Mouse (Mus musculus) heart, embryonic 11.5 days (tissue): ENCODE data around the gene Cacna1d. TPM values are rescaled to one million over a fixed set of nuclear protein-coding genes. Genes with fewer than 3 reads are reported as not detected.

Experiments used
- ATAC-seq: fragments of 200-750 bp; cut with Nextera tagmentation; replicated peaks from 2 replicates; pipeline ENCODE4 v1.8.0; 2017; ENCODE audit warnings: moderate library complexity; ENCODE audit not compliant: insufficient number of reproducible peaks, low FRiP score, low TSS enrichment
- H3K27ac ChIP-seq: fragments of 300-500 bp; sonication (generic); 2 replicates; pipeline ENCODE4 v1.5.1; 2014; ENCODE audit warnings: mild to moderate bottlenecking, low read depth, low read length
- H3K27me3 ChIP-seq: fragments of 300-500 bp; sonication (generic); 2 replicates; pipeline ENCODE4 v1.6.1; 2014; ENCODE audit warnings: mild to moderate bottlenecking, low read length, mixed read lengths; ENCODE audit not compliant: control insufficient read depth, insufficient read depth
- H3K36me3 ChIP-seq: fragments of 300-500 bp; sonication (generic); 2 replicates; pipeline ENCODE4 v1.6.1; 2014; ENCODE audit warnings: mild to moderate bottlenecking, low read length, moderate library complexity, mixed read lengths; ENCODE audit not compliant: control insufficient read depth, insufficient read depth
- H3K4me1 ChIP-seq: fragments of 300-500 bp; sonication (generic); 2 replicates; pipeline ENCODE4 v1.6.1; 2014; ENCODE audit warnings: low read length; ENCODE audit not compliant: control insufficient read depth, insufficient read depth
- H3K4me2 ChIP-seq: fragments of 300-500 bp; sonication (generic); 2 replicates; pipeline ENCODE4 v1.6.1; 2014; ENCODE audit warnings: mild to moderate bottlenecking, moderate library complexity
- H3K4me3 ChIP-seq: fragments of 300-500 bp; sonication (generic); 2 replicates; pipeline ENCODE4 v1.5.1; 2014; ENCODE audit warnings: low read depth, low read length
- H3K9ac ChIP-seq: fragments of 300-500 bp; sonication (generic); 2 replicates; pipeline ENCODE4 v1.6.1; 2014; ENCODE audit warnings: mild to moderate bottlenecking, low read depth, low read length, moderate library complexity
- H3K9me3 ChIP-seq: fragments of 300-500 bp; sonication (generic); replicated peaks from 2 replicates; pipeline ENCODE4 v1.6.1; 2016; ENCODE audit warnings: low read length; ENCODE audit not compliant: control insufficient read depth
- WGBS: fragments of 180-500 bp; shearing (Covaris S2); extraction: QIAGEN DNeasy Blood & Tissue Kit; methylation state at CpG from one replicate; pipeline ENCODE4 v1.1.7; 2014; ENCODE audit not compliant: insufficient replicate concordance; 5-methylcytosine and 5-hydroxymethylcytosine counted together
- polyA plus RNA-seq: library from polyadenylated mRNA; unstranded; fragments of >200 nt; fragmentation: Nextera tagmentation; extraction: Ambion mirVana; gene quantifications from 2 replicates; pipeline ENCODE4 v1.2.1, GENCODE M21; 2014

The Cacna1d gene
- polyA plus RNA-seq, 1 experiment from 2014 or later, result 17.5 TPM

DNA sequence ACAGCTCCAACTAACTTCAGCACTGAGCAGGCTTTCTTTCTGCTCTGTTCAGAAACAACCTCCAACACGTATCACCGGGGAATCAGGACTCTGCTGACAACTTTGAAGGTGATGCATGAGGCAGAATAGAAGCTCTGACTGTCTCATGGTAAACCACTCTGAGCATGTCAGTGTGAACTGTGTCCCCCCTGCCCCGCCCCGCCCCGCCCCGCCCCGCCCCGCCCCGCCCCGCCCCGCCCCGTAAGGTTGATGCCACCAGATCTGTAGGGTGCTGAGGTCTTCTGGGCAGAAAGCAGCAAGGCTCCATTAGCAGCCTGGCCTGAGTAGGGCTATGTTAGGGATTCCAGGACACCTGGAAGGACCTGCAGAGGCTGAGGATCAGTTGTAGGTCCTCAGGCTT, 424.5 kb downstream of the Cacna1d start:
- H3K9ac ChIP-seq, result no peak overlapping the region
- no peak for ATAC-seq
- H3K27ac ChIP-seq, result no peak overlapping the region
- H3K4me3 ChIP-seq, result no peak overlapping the region
- no peaks in the 10 kb centered on the region for H3K4me1 ChIP-seq
- 67% methylated on average over 11 of the region's 12 CpGs for WGBS
- H3K4me2 ChIP-seq, result no peak overlapping the region
- no peaks in the 10 kb centered on the region for H3K27me3 ChIP-seq
- no peaks in the 10 kb centered on the region for H3K9me3 ChIP-seq
- no peaks in the 10 kb centered on the region for H3K36me3 ChIP-seq

DNA sequence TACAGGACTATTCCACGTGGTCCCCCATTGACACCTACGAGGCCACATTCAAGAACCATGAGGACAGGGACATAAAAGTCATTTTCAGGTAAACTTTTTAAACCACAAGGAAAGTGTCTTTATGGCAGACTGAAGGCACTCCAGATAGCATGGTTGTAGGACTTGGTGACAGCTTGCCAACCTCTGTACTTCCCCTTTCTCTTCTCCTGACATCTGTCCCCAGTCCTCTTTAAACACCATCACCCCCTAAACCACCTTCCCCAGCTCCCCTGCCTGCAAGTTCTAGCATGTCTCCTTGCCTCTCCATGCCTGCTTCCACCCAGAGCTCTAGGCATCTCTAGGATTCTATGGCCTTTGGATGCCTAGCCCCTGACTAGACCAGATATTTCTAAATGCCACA, 426.4 kb downstream of the Cacna1d start:
- H3K9me3 ChIP-seq, result no peaks in the 10 kb centered on the region
- no peak for ATAC-seq
- H3K4me2 ChIP-seq, result no peak overlapping the region
- no peaks in the 10 kb centered on the region for H3K36me3 ChIP-seq
- H3K4me1 ChIP-seq, result no peaks in the 10 kb centered on the region
- no peaks in the 10 kb centered on the region for H3K27me3 ChIP-seq
- no peak overlapping the region for H3K4me3 ChIP-seq
- H3K9ac ChIP-seq, result no peak overlapping the region
- no peak overlapping the region for H3K27ac ChIP-seq
- WGBS, result 66% methylated on average over 2 of the region's 2 CpGs

DNA sequence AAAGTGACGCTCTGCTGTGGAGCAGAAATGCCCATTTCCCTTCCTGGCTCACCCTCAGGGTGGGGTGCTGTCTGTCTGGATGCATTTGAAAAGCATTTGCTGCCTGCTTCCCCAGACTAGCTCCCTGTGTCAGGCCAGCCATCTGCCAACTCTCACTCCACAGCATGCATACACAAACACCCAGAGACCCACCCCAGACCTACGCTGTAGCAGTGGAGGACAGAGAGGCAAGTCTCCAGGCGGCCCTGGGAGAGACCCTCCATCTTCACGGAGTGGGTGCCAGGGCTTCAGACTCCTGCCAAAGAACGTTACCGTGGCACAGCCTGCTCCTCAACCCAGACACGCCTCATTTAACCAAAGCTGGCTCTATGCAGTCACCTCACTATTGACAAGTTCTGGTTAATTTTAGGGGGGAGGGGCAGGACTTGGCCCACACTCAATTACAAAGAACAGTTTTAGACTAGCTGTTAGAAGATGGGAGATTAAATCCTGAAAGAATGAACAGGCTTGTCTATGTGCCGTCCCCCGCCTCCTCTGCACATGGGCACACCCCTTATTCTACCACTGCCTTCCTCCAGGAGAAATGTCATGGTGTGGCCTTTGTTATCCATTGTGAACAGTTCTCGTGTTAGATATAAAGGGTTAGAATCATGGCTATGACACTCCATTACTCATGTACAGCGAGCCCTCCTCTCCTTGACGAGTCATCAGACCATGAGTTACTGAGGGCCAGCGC, 435.1 kb downstream of the Cacna1d start:
- Histone ChIP-seq H3K4me1 (no peaks in the 10 kb centered on the region), H3K27ac (no peak overlapping the region), H3K4me3 (no peak overlapping the region), H3K9ac (no peak overlapping the region), H3K4me2 (no peak overlapping the region), H3K9me3 (no peaks in the 10 kb centered on the region), H3K27me3 (no peaks in the 10 kb centered on the region), H3K36me3 (no peaks in the 10 kb centered on the region)
- WGBS, result 71% methylated on average over 13 of the region's 13 CpGs
- no peak for ATAC-seq

DNA sequence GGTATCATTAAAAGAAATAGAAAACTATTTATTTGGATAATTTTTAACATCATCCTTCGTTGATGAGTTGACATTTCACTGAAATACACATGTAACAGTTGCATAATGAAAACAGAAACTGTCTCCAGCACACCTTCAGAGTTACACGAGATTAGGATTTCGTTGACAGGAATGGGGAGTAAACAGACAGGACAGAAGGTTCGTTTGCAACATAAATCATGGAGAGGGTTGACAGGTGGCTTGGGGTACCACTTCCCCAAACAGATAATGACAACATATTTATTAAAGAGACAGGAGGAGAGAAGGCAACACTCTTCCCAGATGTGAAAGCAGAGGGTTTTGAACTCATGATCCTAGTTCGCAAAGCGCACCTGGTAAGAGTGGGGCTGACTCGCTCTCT, 436.3 kb downstream of the Cacna1d start:
- Histone ChIP-seq H3K4me3 (no peak overlapping the region), H3K9me3 (no peaks in the 10 kb centered on the region), H3K4me2 (no peak overlapping the region), H3K27me3 (no peaks in the 10 kb centered on the region), H3K4me1 (no peaks in the 10 kb centered on the region), H3K9ac (no peak overlapping the region), H3K27ac (no peak overlapping the region), H3K36me3 (no peaks in the 10 kb centered on the region)
- no peak for ATAC-seq
- WGBS, result 67% methylated on average over 7 of the region's 7 CpGs

DNA sequence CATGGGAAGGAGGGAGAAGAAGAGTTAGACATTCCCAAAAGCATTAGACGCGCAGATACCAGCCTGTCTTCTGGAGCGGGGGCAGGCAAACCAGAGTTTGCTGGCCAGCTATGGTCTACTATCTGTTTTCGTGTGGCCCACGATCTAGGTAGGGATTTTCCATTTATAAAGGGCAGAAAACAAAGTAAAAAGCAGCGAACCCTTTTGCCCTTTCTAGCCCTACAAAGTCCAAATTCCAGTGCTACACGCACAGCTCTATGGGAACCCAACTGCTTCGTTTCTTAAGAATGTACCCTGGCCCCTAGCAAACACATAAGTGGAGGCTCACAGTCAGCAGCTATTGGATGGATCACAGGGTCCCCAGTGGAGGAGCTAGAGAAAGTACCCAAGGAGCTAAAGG, 441.0 kb downstream of the Cacna1d start:
- H3K4me1 ChIP-seq, result no peaks in the 10 kb centered on the region
- H3K27me3 ChIP-seq, result no peaks in the 10 kb centered on the region
- no peaks in the 10 kb centered on the region for H3K36me3 ChIP-seq
- ATAC-seq, result no peak
- no peak overlapping the region for H3K4me3 ChIP-seq
- H3K4me2 ChIP-seq, result no peak overlapping the region
- H3K9ac ChIP-seq, result no peak overlapping the region
- H3K9me3 ChIP-seq, result no peaks in the 10 kb centered on the region
- no peak overlapping the region for H3K27ac ChIP-seq
- WGBS, result 90% methylated on average over 8 of the region's 8 CpGs

DNA sequence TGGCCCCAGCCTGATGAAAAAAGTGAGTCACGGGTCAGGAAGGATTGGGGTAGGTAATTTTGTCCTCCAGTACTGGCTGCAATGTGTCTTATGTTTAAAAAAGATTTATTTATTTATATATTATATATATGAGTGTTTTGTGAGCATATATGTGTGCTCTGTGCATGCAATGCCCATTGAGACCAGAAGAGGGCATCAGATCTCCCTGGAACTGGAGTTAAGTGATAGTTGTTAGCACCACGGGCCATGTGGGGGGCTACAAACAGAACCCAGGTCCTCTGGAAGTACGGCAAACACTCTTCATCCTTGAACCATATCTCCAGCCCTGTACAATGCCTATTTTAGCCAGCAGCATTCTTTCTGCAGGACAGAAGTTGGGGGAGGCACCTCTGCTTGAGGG, 443.2 kb downstream of the Cacna1d start:
- no peak overlapping the region for H3K27ac ChIP-seq
- no peaks in the 10 kb centered on the region for H3K36me3 ChIP-seq
- no peak for ATAC-seq
- H3K4me3 ChIP-seq, result no peak overlapping the region
- H3K4me2 ChIP-seq, result no peak overlapping the region
- no peak overlapping the region for H3K9ac ChIP-seq
- H3K9me3 ChIP-seq, result no peaks in the 10 kb centered on the region
- H3K4me1 ChIP-seq, result 0 out of 2 replicates have a peak, but pooled peaks cover 4% of the 10 kb centered on the region
- 87% methylated on average over 3 of the region's 3 CpGs for WGBS
- no peaks in the 10 kb centered on the region for H3K27me3 ChIP-seq

DNA sequence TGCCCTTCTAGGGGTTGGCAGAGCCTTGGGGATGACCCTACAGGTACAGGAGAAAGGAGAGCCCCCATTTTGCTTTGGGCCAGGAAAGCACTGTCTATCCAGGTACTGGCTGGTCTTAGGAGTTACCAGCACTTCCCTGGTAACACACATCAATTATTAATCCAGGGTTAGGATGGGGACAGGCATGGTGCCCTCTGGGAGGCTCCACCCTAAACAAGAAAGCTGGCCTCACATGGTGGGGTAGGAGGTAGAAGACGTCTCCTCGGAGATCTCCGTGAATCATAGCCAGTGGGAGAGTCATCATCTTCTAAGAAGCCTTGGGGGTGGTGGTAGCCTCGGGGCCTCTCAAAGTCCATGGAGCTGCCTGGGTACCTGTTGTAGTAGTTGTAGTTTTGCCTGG, 444.3 kb downstream of the Cacna1d start:
- Histone ChIP-seq H3K9me3 (no peaks in the 10 kb centered on the region), H3K27me3 (no peaks in the 10 kb centered on the region), H3K4me2 (no peak overlapping the region), H3K9ac (no peak overlapping the region), H3K36me3 (no peaks in the 10 kb centered on the region), H3K4me3 (no peak overlapping the region), H3K27ac (no peak overlapping the region), H3K4me1 (0 out of 2 replicates have a peak, but pooled peaks cover 4% of the 10 kb centered on the region)
- no peak for ATAC-seq
- WGBS, result 87% methylated on average over 4 of the region's 4 CpGs

DNA sequence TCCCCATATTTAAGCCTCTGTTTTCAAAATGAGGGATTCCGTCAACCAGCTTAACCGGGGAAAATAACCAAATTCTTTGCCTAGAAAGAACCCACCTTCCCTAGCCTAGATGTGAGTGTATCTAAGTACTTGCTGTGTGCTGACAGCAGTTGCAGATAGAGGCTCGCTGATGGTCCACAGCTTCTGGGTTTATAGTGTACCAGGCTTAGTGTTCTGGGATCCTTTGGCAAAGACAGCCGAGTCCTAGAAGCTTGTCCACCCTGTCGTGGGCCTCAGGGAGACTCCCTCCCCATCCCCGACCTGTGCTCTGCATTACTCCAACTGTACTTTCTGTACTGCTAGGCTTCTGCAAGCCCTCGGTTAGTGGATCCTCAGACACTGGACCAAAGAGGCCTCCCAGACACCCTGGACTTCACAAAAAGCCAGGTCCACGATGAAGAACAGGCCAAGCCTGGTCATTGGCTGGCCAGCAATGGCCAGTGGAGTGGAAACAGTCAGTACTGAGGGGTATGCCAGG, 445.5 kb downstream of the Cacna1d start:
- Histone ChIP-seq H3K27ac (no peak overlapping the region), H3K36me3 (no peaks in the 10 kb centered on the region), H3K4me3 (no peak overlapping the region), H3K9me3 (no peaks in the 10 kb centered on the region), H3K4me2 (no peak overlapping the region), H3K27me3 (no peaks in the 10 kb centered on the region), H3K4me1 (0 out of 2 replicates have a peak, but pooled peaks cover 4% of the 10 kb centered on the region), H3K9ac (no peak overlapping the region)
- no peak for ATAC-seq
- WGBS, result 66% methylated on average over 8 of the region's 8 CpGs

DNA sequence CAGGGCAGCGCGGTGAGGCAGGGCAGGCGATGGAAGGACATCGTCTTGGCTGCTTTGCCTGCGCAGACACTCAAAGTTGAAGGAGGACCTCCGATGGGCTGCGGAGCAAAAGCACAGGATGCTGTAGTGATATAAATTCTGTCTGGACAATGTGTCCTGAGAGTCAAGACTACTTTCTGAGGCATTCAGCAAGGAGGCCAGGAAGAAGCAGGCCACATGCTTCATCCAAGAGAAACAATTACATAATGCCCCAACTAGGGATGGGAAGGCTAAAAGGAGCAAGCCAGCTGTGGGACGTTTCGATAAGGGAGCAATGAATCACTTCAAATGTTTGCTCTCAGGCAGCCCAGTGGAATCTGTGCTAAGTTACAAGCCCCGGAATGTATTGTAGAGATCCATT, 446.0 kb downstream of the Cacna1d start:
- Histone ChIP-seq H3K27ac (no peak overlapping the region), H3K4me2 (no peak overlapping the region), H3K36me3 (no peaks in the 10 kb centered on the region), H3K27me3 (no peaks in the 10 kb centered on the region), H3K4me3 (no peak overlapping the region), H3K9ac (no peak overlapping the region), H3K9me3 (no peaks in the 10 kb centered on the region), H3K4me1 (0 out of 2 replicates have a peak, but pooled peaks cover 4% of the 10 kb centered on the region)
- no peak for ATAC-seq
- WGBS, result 73% methylated on average over 10 of the region's 10 CpGs
